Mouse (Mus musculus) midbrain, embryonic 11.5 days (tissue): ENCODE results near the gene Phf2. TPM values are rescaled to one million over a fixed set of nuclear protein-coding genes. Genes with fewer than 3 reads are reported as not detected.

ENCODE experiments used
- ATAC-seq: fragments of 200-750 bp; cut with Nextera tagmentation; 2 replicates; pipeline ENCODE4 v1.8.0; 2017; ENCODE audit warnings: moderate TSS enrichment, moderate library complexity; ENCODE audit not compliant: low FRiP score
- DNase-seq: peaks from one replicate; pipeline ENCODE4 v3.0.0; 2015; ENCODE audit warnings: low spot score; ENCODE audit errors: missing footprints
- H3K27ac ChIP-seq: fragments of 300-500 bp; sonication (generic); 2 replicates; pipeline ENCODE4 v1.5.1; 2014; ENCODE audit warnings: low read depth, low read length
- H3K27me3 ChIP-seq: fragments of 300-500 bp; sonication (generic); 2 replicates; pipeline ENCODE4 v1.6.1; 2014; ENCODE audit warnings: mild to moderate bottlenecking, low read length, moderate library complexity, mixed read lengths; ENCODE audit not compliant: control insufficient read depth, insufficient read depth
- H3K36me3 ChIP-seq: fragments of 300-500 bp; sonication (generic); 2 replicates; pipeline ENCODE4 v1.6.1; 2014; ENCODE audit warnings: mild to moderate bottlenecking, low read length, moderate library complexity, mixed read lengths; ENCODE audit not compliant: control insufficient read depth, insufficient read depth
- H3K4me1 ChIP-seq: fragments of 300-500 bp; sonication (generic); 2 replicates; pipeline ENCODE4 v1.6.1; 2014; ENCODE audit warnings: low read length; ENCODE audit not compliant: control insufficient read depth, insufficient read depth
- H3K4me2 ChIP-seq: fragments of 300-500 bp; sonication (generic); 2 replicates; pipeline ENCODE4 v1.6.1; 2014; ENCODE audit warnings: mild to moderate bottlenecking, moderate library complexity
- H3K4me3 ChIP-seq: fragments of 300-500 bp; sonication (generic); 2 replicates; pipeline ENCODE4 v1.5.1; 2014; ENCODE audit warnings: low read depth, low read length
- H3K9ac ChIP-seq: fragments of 300-500 bp; sonication (generic); 2 replicates; pipeline ENCODE4 v1.6.1; 2014; ENCODE audit warnings: low read length
- H3K9me3 ChIP-seq: fragments of 300-500 bp; sonication (generic); 2 replicates; pipeline ENCODE4 v1.6.1; 2016; ENCODE audit warnings: low read length; ENCODE audit not compliant: control insufficient read depth
- WGBS: fragments of 180-500 bp; shearing (Covaris S2); extraction: QIAGEN DNeasy Blood & Tissue Kit; methylation state at CpG from one replicate; pipeline ENCODE4 v1.1.7; 2014; 5-methylcytosine and 5-hydroxymethylcytosine counted together
- polyA plus RNA-seq: library from polyadenylated mRNA; unstranded; fragments of >200 nt; fragmentation: Nextera tagmentation; extraction: Ambion mirVana; gene quantifications from 2 replicates; pipeline ENCODE4 v1.2.1, GENCODE M21; 2014

Gene Phf2
- polyA plus RNA-seq, 1 experiment from 2014 or later: 10.7 TPM

DNA sequence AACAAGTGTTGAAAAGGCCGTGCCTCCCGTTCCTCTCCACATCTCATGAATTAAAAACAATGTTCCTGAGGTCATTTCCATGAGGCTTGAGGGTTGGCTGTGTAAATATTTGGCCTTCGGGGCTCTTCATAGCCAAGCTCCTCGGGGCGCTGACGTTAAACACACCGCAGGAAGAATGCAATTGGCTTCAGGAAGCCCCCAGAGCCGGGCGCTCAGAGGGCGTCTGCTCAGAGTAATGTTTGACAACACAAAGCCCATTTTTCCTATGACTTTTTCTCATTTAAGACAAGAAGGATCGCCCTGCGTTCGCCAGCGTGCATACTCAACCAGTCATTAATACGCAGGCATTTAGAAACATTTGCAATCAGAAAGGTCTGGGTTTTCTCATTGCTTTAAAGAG lies 114.2 kb downstream of the Phf2 start:
- Histone ChIP-seq H3K4me2 (no peak overlapping the region), H3K4me3 (no peak overlapping the region), H3K27me3 (no peaks in the 10 kb centered on the region), H3K9ac (no peak overlapping the region), H3K9me3 (no peaks in the 10 kb centered on the region), H3K27ac (no peak overlapping the region), H3K36me3 (no peaks in the 10 kb centered on the region), H3K4me1 (no peaks in the 10 kb centered on the region)
- WGBS: 68% methylated on average over 15 of the region's 15 CpGs
- ATAC-seq (no peak), DNase-seq (no peak)

Other genes starting within 250 kb of the Phf2 start
- gene Ptpdc1, start 245.5 kb downstream of the Phf2 start, polyA plus RNA-seq: 17.2 and 17.8 TPM in 2 replicates
- gene Barx1, start 208.1 kb downstream of the Phf2 start, polyA plus RNA-seq: 0.19 and 0.46 TPM in 2 replicates
- 17.1 and 19.3 TPM in 2 replicates for gene Fam120a, start 96.9 kb upstream of the Phf2 start, polyA plus RNA-seq